ENCODE assay signal across 10 mouse cellular contexts in the genomic region with DNA sequence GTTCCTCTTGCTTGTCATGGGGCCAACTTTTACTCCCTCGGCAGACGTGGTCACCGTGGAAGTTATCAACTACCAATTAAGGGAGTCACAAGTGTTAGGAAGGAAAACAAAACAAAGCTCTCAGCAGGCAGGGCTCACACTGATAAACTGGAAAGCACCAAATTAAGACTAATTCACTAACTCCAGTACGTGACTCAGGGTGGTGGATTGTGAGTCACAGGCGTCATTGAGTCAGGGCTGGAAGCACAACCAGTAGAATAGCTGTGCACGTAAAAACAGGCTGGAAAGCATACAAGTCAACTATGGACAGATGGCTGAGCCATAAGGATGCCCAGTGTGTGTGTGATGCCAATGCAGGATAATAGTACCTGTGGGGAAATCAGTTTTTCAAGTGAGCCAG.
A peak's percentile ranks its signal among the peaks of the same experiment; 100 is the strongest.
DNase-seq lines count a peak whose midpoint lies in the region; ATAC-seq lines count a peak whose summit lies in the region.
"Had no signal": no experiment of that assay in that cellular context is flagged by ENCODE, and none has a peak within 500 bp of the region (broad histone marks: within the 10 kb centered on the region; RNA-seq: fewer than 3 reads in every experiment).

No protein-coding gene starts in this region.

- no peaks in the 10 kb centered on the region for H3K9me3 ChIP-seq in heart, embryonic 15.5 days (replicated peaks)
- H3K9me3 ChIP-seq: embryonic facial prominence, embryonic 15.5 days; midbrain, embryonic 10.5 days had no signal

- H3K4me2 ChIP-seq in heart, embryonic 15.5 days, result peak overlapping the region; percentile 25
- H3K4me2 ChIP-seq: embryonic facial prominence, embryonic 15.5 days had no signal

- peak; percentile 20 for DNase-seq in gastrocnemius, adult 18-20 months (ENCODE audit: low spot score)
- no peak for DNase-seq in gastrocnemius, postnatal 36 days
- DNase-seq in right cerebral cortex, postnatal 25 days, result peak; percentile 24
- no peak for DNase-seq in right cerebral cortex, postnatal 14 days
- DNase-seq in telencephalon, adult 2 months (ENCODE audit: low read depth, low spot score), result peak; percentile 39
- DNase-seq in testis, postnatal 10 days (ENCODE audit: low spot score), result no peak

- ATAC-seq in heart, embryonic 15.5 days (replicated peaks; ENCODE audit: insufficient number of reproducible peaks, insufficient read depth, low FRiP score, low read depth), result peak; percentile 39; the same call in 1 of the 2 replicates
- no peak for ATAC-seq in CD4-positive, CD25-positive, alpha-beta regulatory T cell, adult 4 months

- 17% methylated on average over 6 of the region's 6 CpGs for WGBS in heart, embryonic 15.5 days

- H3K27ac ChIP-seq in heart, embryonic 15.5 days, result no peak overlapping the region
- H3K27ac ChIP-seq: embryonic facial prominence, embryonic 15.5 days; midbrain, embryonic 10.5 days had no signal

- H3K27me3 ChIP-seq in heart, embryonic 15.5 days, result no peaks in the 10 kb centered on the region
- H3K27me3 ChIP-seq: embryonic facial prominence, embryonic 15.5 days had no signal

- H3K4me1 ChIP-seq in heart, embryonic 15.5 days (replicated peaks), result peaks cover 7% of the 10 kb centered on the region; the same call in 1 of the 2 replicates
- H3K4me1 ChIP-seq: embryonic facial prominence, embryonic 15.5 days; midbrain, embryonic 10.5 days had no signal

- H3K9ac ChIP-seq in heart, embryonic 15.5 days, result no peak overlapping the region
- H3K9ac ChIP-seq: embryonic facial prominence, embryonic 15.5 days had no signal

- no peaks in the 10 kb centered on the region for H3K36me3 ChIP-seq in heart, embryonic 15.5 days
- H3K36me3 ChIP-seq: embryonic facial prominence, embryonic 15.5 days; midbrain, embryonic 10.5 days had no signal

- no peak overlapping the region for H3K4me3 ChIP-seq in heart, embryonic 15.5 days
- H3K4me3 ChIP-seq: embryonic facial prominence, embryonic 15.5 days; midbrain, embryonic 10.5 days had no signal

- intact Hi-C loops in gastrocnemius, postnatal 36 days (cut with DNase I), result no loop called here

Comparison
In these comparisons a context has a peak if more than half of its experiments do, and no peak if none do; other contexts are left out.
1. DNase-seq: peak in gastrocnemius, adult 18-20 months (single experiment), right cerebral cortex, postnatal 25 days (single experiment) and telencephalon, adult 2 months (single experiment); none in gastrocnemius, postnatal 36 days (0 of 2), right cerebral cortex, postnatal 14 days (single experiment) and testis, postnatal 10 days (single experiment).